Comparison of ENCODE assay signal across 9 mouse cellular contexts in the genomic region with DNA sequence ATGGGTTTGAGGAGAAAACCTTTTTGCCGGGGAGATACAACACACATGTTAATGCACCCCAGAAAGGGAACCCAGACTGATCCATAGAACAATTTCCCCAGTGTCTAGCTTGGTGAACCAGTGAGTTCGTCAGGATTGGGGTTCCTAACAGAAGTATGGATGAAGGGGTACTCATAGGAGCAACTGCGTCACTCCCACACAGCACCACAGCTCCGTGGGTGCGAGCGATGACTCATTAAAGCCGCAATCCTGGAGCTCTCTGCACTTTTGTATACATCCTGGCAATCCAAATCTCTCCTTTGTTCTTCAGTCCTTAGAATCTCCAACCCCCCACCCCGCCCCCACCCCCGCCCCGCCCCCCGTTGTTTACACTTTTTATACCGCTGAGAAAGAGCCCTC. TPM values are rescaled to one million over a fixed set of nuclear protein-coding genes. Genes with fewer than 3 reads are reported as not detected.
A peak's percentile ranks its signal among the peaks of the same experiment; 100 is the strongest.
DNase-seq lines count a peak whose midpoint lies in the region; ATAC-seq and TF ChIP-seq lines count a peak whose summit lies in the region.
"Had no signal": no experiment of that assay in that cellular context is flagged by ENCODE, and none has a peak within 500 bp of the region (broad histone marks: within the 10 kb centered on the region; RNA-seq: fewer than 3 reads in every experiment).

No protein-coding gene starts in this region.

- no peak for DNase-seq in gastrocnemius, adult 2 months
- DNase-seq in gastrocnemius, postnatal 4 days (ENCODE audit: low spot score in 2 of 2), result no peak
- DNase-seq in right cerebral cortex, adult 18-20 months, result peak; percentile 59
- DNase-seq in right cerebral cortex, postnatal 14 days, result no peak
- no peak for DNase-seq in limb, embryonic 14.5 days (ENCODE audit: low spot score)
- DNase-seq in frontal cortex, postnatal 14 days (ENCODE audit: low spot score in 2 of 2), result no peak
- no peak for DNase-seq in kidney, postnatal 10 days

- H3K4me1 ChIP-seq in limb, embryonic 14.5 days (ENCODE audit: control insufficient read depth, insufficient read depth, low read length), result peaks cover 4% of the 10 kb centered on the region; the same call in 1 of the 2 replicates
- no peaks in the 10 kb centered on the region for H3K4me1 ChIP-seq in stomach, embryonic 14.5 days (ENCODE audit: control insufficient read depth, insufficient read depth, low read length)

- TF ChIP-seq POLR2A in limb, embryonic 14.5 days (IDR thresholded peaks at IDR 0.05; ENCODE audit: borderline replicate concordance, extremely low read depth, insufficient read depth, insufficient read length), result no peak

- H3K9me3 ChIP-seq in limb, embryonic 14.5 days (ENCODE audit: control insufficient read depth, low read length), result no peaks in the 10 kb centered on the region
- H3K9me3 ChIP-seq in stomach, embryonic 14.5 days (ENCODE audit: control insufficient read depth, low read depth, low read length), result no peaks in the 10 kb centered on the region

- peak overlapping the region; percentile 60 for H3K9ac ChIP-seq in limb, embryonic 14.5 days (ENCODE audit: low read depth, low read length, severe bottlenecking)
- H3K9ac ChIP-seq in stomach, embryonic 14.5 days (replicated peaks; ENCODE audit: low read depth, low read length), result peak overlapping the region; percentile 50; the same call in 1 of the 2 replicates

- no peaks in the 10 kb centered on the region for H3K36me3 ChIP-seq in limb, embryonic 14.5 days (ENCODE audit: control insufficient read depth, insufficient read depth, low read length)
- no peaks in the 10 kb centered on the region for H3K36me3 ChIP-seq in stomach, embryonic 14.5 days (ENCODE audit: control insufficient read depth, insufficient read depth, low read length)

- H3K27me3 ChIP-seq in limb, embryonic 14.5 days (ENCODE audit: control insufficient read depth, insufficient read depth, low read length), result no peaks in the 10 kb centered on the region
- H3K27me3 ChIP-seq in stomach, embryonic 14.5 days (ENCODE audit: control insufficient read depth, insufficient read depth, low read length), result no peaks in the 10 kb centered on the region

- H3K4me2 ChIP-seq in limb, embryonic 14.5 days (replicated peaks; ENCODE audit: low read depth, low read length, severe bottlenecking), result peak overlapping the region; percentile 74
- H3K4me2 ChIP-seq in stomach, embryonic 14.5 days (replicated peaks; ENCODE audit: low read depth, low read length), result peak overlapping the region; percentile 92

- 14% methylated on average over 11 of the region's 12 CpGs for WGBS in limb, embryonic 14.5 days
- WGBS in stomach, embryonic 14.5 days, result 11% methylated on average over 12 of the region's 12 CpGs

- intact Hi-C loops in gastrocnemius, adult 2 months (cut with DNase I), result no loop called here

- H3K4me3 ChIP-seq in gastrocnemius, adult 2 months, result peak overlapping the region; percentile 71
- peak overlapping the region; percentile 42 for H3K4me3 ChIP-seq in limb, embryonic 14.5 days (replicated peaks; ENCODE audit: low read length)
- H3K4me3 ChIP-seq in stomach, embryonic 14.5 days (ENCODE audit: low read depth, low read length), result peak overlapping the region; percentile 38

- H3K27ac ChIP-seq in gastrocnemius, adult 2 months, result no peak overlapping the region
- no peak overlapping the region for H3K27ac ChIP-seq in limb, embryonic 14.5 days (replicated peaks; ENCODE audit: low read depth, low read length)
- no peak overlapping the region for H3K27ac ChIP-seq in stomach, embryonic 14.5 days (ENCODE audit: low read length)

- no peak for TF ChIP-seq CTCF in gastrocnemius, adult 2 months (IDR thresholded peaks at IDR 0.05)

- ATAC-seq in limb, embryonic 14.5 days (ENCODE audit: low FRiP score, low read depth), result no peak
- ATAC-seq in stomach, embryonic 14.5 days (ENCODE audit: insufficient number of reproducible peaks, insufficient read depth, low FRiP score, low read depth), result no peak

RNA-seq across cellular contexts. Expression of gene Pla2g7, which starts 0.3 kb away (rescaled TPM):
- total RNA-seq in gastrocnemius, adult 2 months (2021), result 10 to 100 TPM; 21.5 to 40.7 TPM
- 1 to 10 TPM; 3.7 to 5.2 TPM for total RNA-seq in gastrocnemius, postnatal 4 days (2021)
- 4.2 and 5.5 TPM in 2 replicates for polyA plus RNA-seq in limb, embryonic 14.5 days (2012; rRNA removed)
- polyA plus RNA-seq in limb, embryonic 14.5 days (2014; fragmentation: Nextera tagmentation; extraction: Ambion mirVana), result 9.3 and 11.3 TPM in 2 replicates
- 8.4 and 10.9 TPM in 2 replicates for polyA plus RNA-seq in stomach, embryonic 14.5 days (2014; fragmentation: Nextera tagmentation; extraction: Ambion mirVana)

RNA-seq across cellular contexts. Expression of gene Ankrd66, which starts 24.2 kb away (rescaled TPM):
- total RNA-seq in gastrocnemius, adult 2 months (2021), result not detected
- not detected for total RNA-seq in gastrocnemius, postnatal 4 days (2021)
- polyA plus RNA-seq in limb, embryonic 14.5 days (2012; rRNA removed), result 0.14 and 0.18 TPM in 2 replicates
- polyA plus RNA-seq in limb, embryonic 14.5 days (2014; fragmentation: Nextera tagmentation; extraction: Ambion mirVana), result 0.14 TPM in 1 of 2 replicates, not detected in the other
- 0.19 TPM in 1 of 2 replicates, not detected in the other for polyA plus RNA-seq in stomach, embryonic 14.5 days (2014; fragmentation: Nextera tagmentation; extraction: Ambion mirVana)
- total RNA-seq: heart, adult 8-10 months had no signal
